Mouse (Mus musculus): ENCODE measurements around the gene Galnt7.

DNA sequence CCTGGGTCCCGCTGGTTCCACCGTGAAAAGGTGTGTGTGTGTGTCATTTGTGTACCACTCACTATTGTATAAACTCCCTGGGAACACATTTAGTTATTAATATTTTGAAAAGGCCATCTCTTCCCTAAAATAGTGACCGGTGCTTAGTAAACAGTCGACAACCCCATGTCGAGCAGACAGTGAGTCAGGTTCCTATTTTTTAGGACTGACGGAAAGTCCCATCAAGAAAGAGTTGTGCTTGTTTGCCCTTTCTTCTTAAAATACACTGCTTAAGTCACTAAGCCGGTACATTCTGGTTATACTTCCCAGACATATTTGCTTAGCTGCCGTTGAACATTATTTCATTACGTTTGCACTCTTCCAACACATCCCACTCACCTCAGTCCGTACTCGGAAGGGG, 111.9 kb downstream of the Galnt7 start:
- no peak for TF ChIP-seq CTCF (IDR thresholded peaks at IDR 0.05; ENCODE audit: borderline replicate concordance, extremely low read depth, insufficient read depth, insufficient read length)
- no peak for TF ChIP-seq POLR2A (IDR thresholded peaks at IDR 0.05; ENCODE audit: borderline replicate concordance, extremely low read depth, insufficient read depth, insufficient read length, poor library complexity, severe bottlenecking)

Measured in brain, embryonic 14.5 days (tissue).